In the genomic region with DNA sequence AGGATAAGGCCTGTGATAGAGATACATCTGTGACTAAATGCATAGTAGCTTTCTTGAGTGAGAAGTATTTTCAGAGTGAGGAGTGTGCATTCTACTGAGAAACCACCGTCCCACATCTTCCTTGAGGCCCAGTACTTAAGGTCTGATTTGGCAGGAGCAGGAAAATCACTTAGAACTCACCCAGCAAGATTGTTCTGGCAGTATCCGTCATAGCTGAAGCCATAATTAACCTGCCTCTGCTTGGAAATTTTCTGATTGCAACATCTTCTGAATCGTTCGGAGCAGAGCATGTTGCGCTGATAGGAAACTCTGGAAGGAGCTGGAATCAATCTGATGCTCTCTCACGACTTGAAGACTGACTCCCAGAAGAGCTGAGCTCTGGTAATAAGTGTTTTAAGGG, we compare ENCODE assay signal across 30 mouse cellular contexts. TPM values are rescaled to one million over a fixed set of nuclear protein-coding genes. Genes with fewer than 3 reads are reported as not detected.
"Had no signal": no experiment of that assay in that cellular context is flagged by ENCODE, and none has a peak within 500 bp of the region (broad histone marks: within the 10 kb centered on the region; RNA-seq: fewer than 3 reads in every experiment).

Lipk (plus strand) TSS at position 289 of the 400 bp plus-strand sequence.

- DNase-seq: gastrocnemius, postnatal 14 days; gastrocnemius, postnatal 36 days; heart, adult 18-20 months; heart, postnatal 10 days; heart, postnatal 36 days; kidney, adult 11 months; kidney, adult 2 months; kidney, postnatal 10 days; kidney, postnatal 25 days; kidney, postnatal 4 days; liver; liver, embryonic 13.5 days had no signal

- H3K27ac ChIP-seq: heart, embryonic 10.5 days; hindbrain, embryonic 13.5 days; hindbrain, embryonic 15.5 days; hindbrain, postnatal 0 days; layer of hippocampus, adult 2 months; left cerebral cortex, adult 2 months; limb, embryonic 13.5 days; liver, embryonic 13.5 days; liver, embryonic 15.5 days had no signal

- H3K36me3 ChIP-seq: heart, embryonic 10.5 days; heart, embryonic 12.5 days; hindbrain, embryonic 13.5 days; hindbrain, embryonic 15.5 days; limb, embryonic 13.5 days; liver, embryonic 13.5 days; liver, embryonic 15.5 days had no signal

- H3K4me1 ChIP-seq: heart, embryonic 10.5 days; heart, embryonic 12.5 days; hindbrain, embryonic 13.5 days; hindbrain, embryonic 15.5 days; limb, embryonic 13.5 days; liver, embryonic 13.5 days; liver, embryonic 15.5 days had no signal

- ATAC-seq: hindbrain, postnatal 0 days; intestine, embryonic 16.5 days had no signal

- H3K9me3 ChIP-seq: heart, embryonic 10.5 days; heart, embryonic 12.5 days; hindbrain, embryonic 13.5 days; hindbrain, embryonic 15.5 days; limb, embryonic 13.5 days; liver, embryonic 13.5 days; liver, embryonic 15.5 days had no signal

- H3K4me2 ChIP-seq: heart, embryonic 12.5 days; hindbrain, embryonic 13.5 days; hindbrain, embryonic 15.5 days; limb, embryonic 13.5 days; liver, embryonic 11.5 days; liver, embryonic 13.5 days; liver, embryonic 15.5 days had no signal

- H3K27me3 ChIP-seq: heart, embryonic 12.5 days; hindbrain, embryonic 13.5 days; hindbrain, embryonic 15.5 days; limb, embryonic 13.5 days; liver, embryonic 13.5 days; liver, embryonic 15.5 days had no signal

- H3K9ac ChIP-seq: heart, embryonic 12.5 days; hindbrain, embryonic 13.5 days; hindbrain, embryonic 15.5 days; limb, embryonic 13.5 days; liver, embryonic 13.5 days; liver, embryonic 15.5 days had no signal

- H3K4me3 ChIP-seq: heart, embryonic 10.5 days; heart, embryonic 12.5 days; hindbrain, embryonic 13.5 days; hindbrain, embryonic 15.5 days; layer of hippocampus, adult 2 months; left cerebral cortex, adult 2 months; limb, embryonic 13.5 days; liver, embryonic 13.5 days; liver, embryonic 15.5 days had no signal

RNA-seq across cellular contexts. Expression of gene Lipk, which starts in this region (rescaled TPM):
- polyA plus RNA-seq: heart, embryonic 10.5 days; heart, embryonic 12.5 days; heart, embryonic 14.5 days; heart, embryonic 16.5 days; hindbrain, embryonic 11.5 days; hindbrain, embryonic 13.5 days; hindbrain, embryonic 15.5 days; intestine, embryonic 14.5 days; kidney, adult 2 months; kidney, embryonic 14.5 days; kidney, embryonic 16.5 days; limb, embryonic 11.5 days; liver, embryonic 11.5 days; liver, embryonic 13.5 days; liver, embryonic 15.5 days had no signal
